Mouse (Mus musculus) lung, postnatal 0 days (tissue): Measurements from ENCODE around the gene Anxa6. TPM values are rescaled to one million over a fixed set of nuclear protein-coding genes. Genes with fewer than 3 reads are reported as not detected.
A peak's percentile ranks its signal among the peaks of the same experiment; 100 is the strongest.

Experiments used
- ATAC-seq: fragments of 200-750 bp; cut with Nextera tagmentation; 2 replicates; pipeline ENCODE4 v1.8.0; 2017; ENCODE audit warnings: moderate library complexity
- DNase-seq: peaks from one replicate; pipeline ENCODE4 v3.0.0-alpha.2; 2016; ENCODE audit warnings: low spot score
- H3K27ac ChIP-seq: fragments of 300-500 bp; sonication (generic); 2 replicates; pipeline ENCODE4 v1.5.1; 2014; ENCODE audit warnings: antibody characterized with exemption, mild to moderate bottlenecking, low read length, mixed read lengths
- H3K27me3 ChIP-seq: fragments of 300-500 bp; sonication (generic); replicated peaks from 2 replicates; pipeline ENCODE4 v1.6.1; 2014; ENCODE audit warnings: low read length, mixed read lengths; ENCODE audit not compliant: insufficient read depth
- H3K36me3 ChIP-seq: fragments of 300-500 bp; sonication (generic); 2 replicates; pipeline ENCODE4 v1.6.1; 2014; ENCODE audit warnings: low read length, mixed read lengths; ENCODE audit not compliant: insufficient read depth
- H3K4me1 ChIP-seq: fragments of 300-500 bp; sonication (generic); 2 replicates; pipeline ENCODE4 v1.6.1; 2014; ENCODE audit warnings: antibody characterized with exemption, low read depth, low read length, mixed read lengths; ENCODE audit not compliant: insufficient read depth
- H3K4me2 ChIP-seq: fragments of 300-500 bp; sonication (generic); replicated peaks from 2 replicates; pipeline ENCODE4 v1.6.1; 2014; ENCODE audit warnings: low read depth, mild to moderate bottlenecking, low read length, moderate library complexity, mixed read lengths
- H3K4me3 ChIP-seq: fragments of 300-500 bp; sonication (generic); 2 replicates; pipeline ENCODE4 v1.5.1; 2014; ENCODE audit warnings: low read depth, low read length
- H3K9ac ChIP-seq: fragments of 300-500 bp; sonication (generic); replicated peaks from 2 replicates; pipeline ENCODE4 v1.6.1; 2014; ENCODE audit warnings: low read depth, mild to moderate bottlenecking
- H3K9me3 ChIP-seq: fragments of 300-500 bp; sonication (generic); 2 replicates; pipeline ENCODE4 v1.6.1; 2016; ENCODE audit warnings: low read length, mixed read lengths
- CTCF ChIP-seq: IDR thresholded peaks from 2 replicates; pipeline ENCODE4 v1.5.1; 2016; ENCODE audit warnings: antibody characterized with exemption, mild to moderate bottlenecking
- EP300 ChIP-seq: IDR thresholded peaks from 2 replicates; pipeline ENCODE4 v1.6.1; 2016; ENCODE audit warnings: antibody characterized with exemption, mild to moderate bottlenecking, control low read depth
- WGBS: fragments of 180-500 bp; shearing (Covaris S2); extraction: QIAGEN DNeasy Blood & Tissue Kit; methylation state at CpG from one replicate; pipeline ENCODE4 v1.1.7; 2014; 5-methylcytosine and 5-hydroxymethylcytosine counted together
- polyA plus RNA-seq: library from polyadenylated mRNA; unstranded; fragments of >200 nt; fragmentation: Nextera tagmentation; extraction: Ambion mirVana; gene quantifications from 2 replicates; pipeline ENCODE4 v1.2.1, GENCODE M21; 2015

Anxa6 gene
- polyA plus RNA-seq, 1 experiment from 2014 or later, result 228 TPM

- ATAC-seq, result no peak
- H3K4me2 ChIP-seq, result no peak overlapping the region
- H3K4me3 ChIP-seq, result no peak overlapping the region
- DNase-seq, result peak; percentile 36
- no peaks in the 10 kb centered on the region for H3K36me3 ChIP-seq
- no peaks in the 10 kb centered on the region for H3K9me3 ChIP-seq
- H3K9ac ChIP-seq, result no peak overlapping the region
- H3K4me1 ChIP-seq, result 0 out of 2 replicates have a peak, but pooled peaks cover 8% of the 10 kb centered on the region
- WGBS, result 36% methylated on average over 3 of the region's 3 CpGs
- no peaks in the 10 kb centered on the region for H3K27me3 ChIP-seq
- no peak overlapping the region for H3K27ac ChIP-seq
- no peak for TF ChIP-seq EP300
- TF ChIP-seq CTCF, result no peak
Observed at GRCm38 (mm10) chr11:55036601-55037000, 3.4 kb upstream of the Anxa6 start.

GRCm38 (mm10) chr11:55032286-55032685 is 959 bp downstream of the Anxa6 start:
- no peak for TF ChIP-seq EP300
- TF ChIP-seq CTCF, result no peak
- H3K27me3 ChIP-seq, result no peaks in the 10 kb centered on the region
- peak; percentile 16 for DNase-seq

GRCm38 (mm10) chr11:55031991-55032280 is 1.3 kb downstream of the Anxa6 start:
- peak overlapping the region; percentile 72 for H3K27ac ChIP-seq
- peak overlapping the region; percentile 66 for H3K4me3 ChIP-seq
- 0% methylated on average over 1 of the region's 4 CpGs for WGBS
- no peaks in the 10 kb centered on the region for H3K36me3 ChIP-seq
- no peaks in the 10 kb centered on the region for H3K9me3 ChIP-seq
- H3K9ac ChIP-seq, result peak overlapping the region; percentile 74
- peaks cover 28% of the 10 kb centered on the region for H3K4me1 ChIP-seq
- TF ChIP-seq CTCF, result no peak
- TF ChIP-seq EP300, result no peak
- H3K4me2 ChIP-seq, result peak overlapping the region; percentile 93
- peak; percentile 6 for ATAC-seq
- DNase-seq, result peak; percentile 44
- H3K27me3 ChIP-seq, result no peaks in the 10 kb centered on the region

More at GRCm38 (mm10) chr11:55032286-55032685, 959 bp downstream of the Anxa6 start:
- peak overlapping the region; percentile 66 for H3K4me3 ChIP-seq
- 6% methylated on average over 5 of the region's 5 CpGs for WGBS
- H3K36me3 ChIP-seq, result no peaks in the 10 kb centered on the region
- H3K9ac ChIP-seq, result peak overlapping the region; percentile 74
- peaks cover 25% of the 10 kb centered on the region for H3K4me1 ChIP-seq
- no peak for ATAC-seq
- H3K27ac ChIP-seq, result peak overlapping the region; percentile 72
- peak overlapping the region; percentile 93 for H3K4me2 ChIP-seq
- H3K9me3 ChIP-seq, result no peaks in the 10 kb centered on the region

- DNase-seq, result peak; percentile 27
- peak overlapping the region; percentile 72 for H3K27ac ChIP-seq
- H3K4me2 ChIP-seq, result peak overlapping the region; percentile 93
- no peak overlapping the region; the same call in 1 of the 2 replicates for H3K9ac ChIP-seq
- WGBS, result 15% methylated on average over 10 of the region's 10 CpGs
- peaks cover 33% of the 10 kb centered on the region for H3K4me1 ChIP-seq
- H3K4me3 ChIP-seq, result peak overlapping the region; percentile 66
- no peaks in the 10 kb centered on the region for H3K9me3 ChIP-seq
- peak; percentile 12 for ATAC-seq
- H3K36me3 ChIP-seq, result no peaks in the 10 kb centered on the region
- TF ChIP-seq CTCF (no peak), EP300 (no peak)
- H3K27me3 ChIP-seq, result no peaks in the 10 kb centered on the region
Observed at GRCm38 (mm10) chr11:55031211-55031990, 1.8 kb downstream of the Anxa6 start.

- Histone ChIP-seq H3K4me3 (no peak overlapping the region), H3K4me2 (no peak overlapping the region), H3K27me3 (no peaks in the 10 kb centered on the region), H3K36me3 (no peaks in the 10 kb centered on the region), H3K4me1 (peaks cover 53% of the 10 kb centered on the region), H3K9me3 (no peaks in the 10 kb centered on the region), H3K27ac (peak overlapping the region; percentile 58), H3K9ac (no peak overlapping the region)
- DNase-seq (peak; percentile 70), ATAC-seq (no peak)
- WGBS, result 43% methylated on average over 2 of the region's 2 CpGs
- no peak for TF ChIP-seq CTCF
- TF ChIP-seq EP300, result 0 out of 2 replicates have a peak, but pooled peaks have one; percentile 24
Observed at GRCm38 (mm10) chr11:55028509-55028908, 4.7 kb downstream of the Anxa6 start.

GRCm38 (mm10) chr11:55027204-55027855 is 5.9 kb downstream of the Anxa6 start:
- TF ChIP-seq EP300 (no peak; the same call in 1 of the 2 replicates), CTCF (no peak)
- H3K27ac ChIP-seq, result peak overlapping the region; percentile 89
- H3K9ac ChIP-seq, result no peak overlapping the region
- ATAC-seq (no peak), DNase-seq (peak; percentile 81)
- peaks cover 59% of the 10 kb centered on the region for H3K4me1 ChIP-seq
- WGBS, result 61% methylated on average over 2 of the region's 2 CpGs
- no peaks in the 10 kb centered on the region for H3K9me3 ChIP-seq
- H3K4me3 ChIP-seq, result no peak overlapping the region
- no peak overlapping the region; the same call in 1 of the 2 replicates for H3K4me2 ChIP-seq
- H3K27me3 ChIP-seq, result no peaks in the 10 kb centered on the region
- no peaks in the 10 kb centered on the region for H3K36me3 ChIP-seq
